Mouse (Mus musculus): ENCODE data around the gene Pcdh9. TPM values are rescaled to one million over a fixed set of nuclear protein-coding genes. Genes with fewer than 3 reads are reported as not detected.

The Pcdh9 gene
- 1.0 and 1.1 TPM in 2 replicates for polyA plus RNA-seq (2012; rRNA removed)

GRCm38 (mm10) chr14:93890519-93891370, at the start of gene Pcdh9:
TSS of gene Pcdh9 (minus strand) at chr14:93890679.
- peak; percentile 35 for DNase-seq (ENCODE audit: low spot score)

DNA sequence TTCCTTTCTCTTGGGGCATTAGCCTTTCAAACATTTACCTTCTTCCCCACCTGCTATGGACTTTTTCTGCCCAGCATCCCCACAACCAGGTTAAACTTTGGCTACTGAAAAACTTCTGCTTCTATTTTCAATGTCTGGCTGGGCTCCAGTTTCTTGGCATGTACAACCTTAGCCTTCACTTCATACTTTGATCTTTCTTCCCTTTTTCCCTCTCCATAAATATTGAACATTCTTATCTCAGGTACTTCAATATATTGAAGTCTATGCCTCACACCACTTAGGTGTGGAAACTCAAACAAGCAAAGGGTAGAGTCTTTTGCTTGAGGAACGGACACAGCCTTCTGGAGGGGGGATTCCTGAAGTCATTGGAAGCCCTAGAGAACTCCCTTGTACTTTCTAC, 16.4 kb upstream of the Pcdh9 start:
- no peak for DNase-seq (ENCODE audit: low spot score)

DNA sequence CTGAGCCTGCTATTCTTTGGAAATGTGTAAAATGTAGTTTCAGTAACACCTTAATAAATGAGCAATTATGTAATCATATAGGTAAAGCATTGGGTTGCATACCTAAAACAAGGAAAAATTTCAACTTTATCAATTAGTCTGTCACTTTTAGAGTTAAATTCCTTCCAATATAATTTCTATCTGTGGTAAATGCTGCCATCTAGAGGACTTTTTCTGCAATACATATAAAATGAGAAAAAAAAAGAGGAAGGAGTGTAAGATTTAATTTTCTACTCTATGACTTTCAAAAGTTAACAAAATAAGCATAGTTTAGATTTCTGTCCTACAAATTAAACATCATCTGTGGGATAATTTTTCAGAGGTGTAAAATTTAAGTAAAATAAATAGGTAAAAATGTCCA, 8.1 kb upstream of the Pcdh9 start:
- DNase-seq (ENCODE audit: low spot score), result no peak

DNA sequence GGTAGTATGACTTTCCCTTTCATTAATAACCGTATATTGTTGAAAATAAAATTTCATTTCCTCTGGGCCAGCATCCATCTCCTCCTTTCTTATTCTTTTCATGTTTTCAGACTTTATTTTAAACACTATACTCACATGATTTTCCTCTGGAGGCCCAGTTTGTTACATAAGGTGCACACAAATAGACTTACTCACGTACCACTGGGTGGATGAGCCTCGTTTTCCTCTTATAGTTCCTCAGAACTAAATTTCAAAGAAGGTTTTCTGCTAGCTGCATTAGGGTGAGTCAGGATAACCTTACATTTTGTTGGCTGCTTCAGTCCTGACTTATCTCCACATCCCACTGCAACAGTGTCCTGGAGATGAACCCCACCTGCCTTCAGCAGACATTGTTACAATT, 4.7 kb upstream of the Pcdh9 start:
- no peak for DNase-seq (ENCODE audit: low spot score)

- DNase-seq (ENCODE audit: low spot score), result no peak
Observed at GRCm38 (mm10) chr14:93891371-93891746, 880 bp upstream of the Pcdh9 start.

- no peak for DNase-seq (ENCODE audit: low spot score)
Observed at GRCm38 (mm10) chr14:93889839-93890518, 500 bp downstream of the Pcdh9 start.

DNA sequence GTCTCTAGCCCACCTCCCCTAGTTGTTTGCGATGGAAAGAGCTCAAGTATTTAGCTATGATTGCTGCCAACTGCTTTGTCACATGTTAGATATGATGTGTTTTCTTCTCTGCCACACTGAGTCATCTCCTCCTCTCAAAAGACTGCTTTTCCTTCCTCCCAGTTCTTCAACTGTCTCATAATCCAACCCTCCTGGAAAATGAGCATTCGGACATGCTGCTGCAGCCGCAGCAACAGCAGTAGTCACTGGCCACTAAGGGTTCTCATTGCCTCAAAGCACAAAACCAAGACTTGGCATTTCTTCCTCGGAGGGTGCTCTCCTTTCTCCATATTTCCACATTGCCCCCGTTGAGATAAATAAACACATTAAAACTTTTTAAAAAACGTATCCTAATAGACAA, 1.2 kb downstream of the Pcdh9 start:
- no peak for DNase-seq (ENCODE audit: low spot score)

GRCm38 (mm10) chr14:93888346-93888745, 2.1 kb downstream of the Pcdh9 start:
- DNase-seq (ENCODE audit: low spot score), result no peak

DNA sequence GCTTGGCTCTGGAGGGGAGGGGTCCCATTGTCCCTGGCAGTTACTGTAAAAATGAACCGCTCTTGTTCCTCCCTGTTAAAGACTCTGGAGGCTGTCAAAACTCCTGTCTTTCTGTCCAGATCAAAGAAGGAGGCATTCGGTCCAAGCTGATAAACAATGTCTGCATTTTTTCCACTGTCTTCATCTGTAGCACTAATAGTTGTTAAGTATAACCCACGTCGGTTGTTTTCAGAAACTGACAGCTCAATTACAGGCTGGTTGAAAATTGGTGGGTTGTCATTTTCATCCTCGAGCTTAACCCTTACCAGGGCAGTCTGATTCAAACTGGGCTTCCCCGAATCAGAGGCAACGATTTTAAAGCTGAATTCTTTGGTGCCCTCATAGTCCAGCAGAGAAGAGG, 3.4 kb downstream of the Pcdh9 start:
- DNase-seq (ENCODE audit: low spot score), result no peak

GRCm38 (mm10) chr14:93885551-93886084, 4.9 kb downstream of the Pcdh9 start:
- DNase-seq (ENCODE audit: low spot score), result no peak

DNA sequence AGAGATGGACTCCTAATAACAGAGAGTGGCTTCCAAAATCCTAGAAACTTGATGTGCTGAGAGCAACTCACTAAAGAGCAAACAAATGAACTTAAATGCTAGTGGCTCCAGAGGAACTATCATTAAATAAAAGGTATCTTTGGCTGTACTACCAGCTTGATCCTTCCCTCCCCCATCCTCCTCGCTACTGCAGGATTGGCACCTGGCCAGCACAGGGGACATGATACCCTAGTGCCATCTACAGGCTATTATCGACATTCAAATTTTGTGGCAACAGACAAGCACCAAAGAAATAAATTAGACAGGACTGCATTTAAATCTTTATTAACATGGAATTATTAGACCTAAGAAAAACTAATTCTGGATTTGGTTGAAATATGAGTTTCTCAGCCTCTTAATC, 6.0 kb downstream of the Pcdh9 start:
- no peak for DNase-seq (ENCODE audit: low spot score)

DNA sequence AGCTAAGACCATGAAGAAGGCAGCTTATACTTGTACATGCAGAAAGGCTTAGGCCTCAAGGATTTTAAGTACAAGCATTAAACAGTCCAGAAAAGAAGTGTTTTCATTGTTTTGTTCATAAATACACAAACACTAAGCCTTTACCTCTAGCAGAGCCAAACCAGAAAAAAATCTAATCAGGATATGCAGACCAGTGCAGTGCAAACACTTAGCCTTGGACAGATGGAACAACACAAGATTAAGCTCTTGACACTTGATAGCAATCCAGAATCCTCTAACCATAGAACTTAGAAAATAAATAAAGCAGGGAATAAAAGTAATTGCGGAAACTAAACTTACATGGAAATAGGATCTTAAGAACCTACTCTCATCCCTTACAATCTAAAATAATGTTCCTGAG, 10.4 kb downstream of the Pcdh9 start:
- no peak for DNase-seq (ENCODE audit: low spot score)

DNA sequence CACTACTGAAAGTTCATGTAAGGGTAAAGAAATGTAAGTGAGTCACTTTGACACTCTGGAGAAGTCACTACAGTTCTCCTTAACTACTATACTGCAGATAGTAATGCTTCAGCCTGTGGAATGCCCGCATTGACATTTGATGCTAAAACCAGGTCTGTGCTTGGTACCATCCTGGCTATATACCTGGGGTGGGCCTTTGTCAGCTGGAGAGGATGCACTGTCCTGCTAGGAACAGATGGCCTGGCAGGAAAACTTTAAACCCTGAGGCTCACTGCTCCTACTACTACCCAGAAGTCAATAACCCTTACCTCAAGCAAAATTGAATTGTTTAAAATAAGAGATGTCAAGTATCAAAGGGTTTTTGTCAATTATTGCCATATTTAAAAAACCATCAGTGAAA, 14.5 kb downstream of the Pcdh9 start:
- no peak for DNase-seq (ENCODE audit: low spot score)

GRCm38 (mm10) chr14:93868211-93868610, 22.3 kb downstream of the Pcdh9 start:
- no peak for DNase-seq (ENCODE audit: low spot score)

DNA sequence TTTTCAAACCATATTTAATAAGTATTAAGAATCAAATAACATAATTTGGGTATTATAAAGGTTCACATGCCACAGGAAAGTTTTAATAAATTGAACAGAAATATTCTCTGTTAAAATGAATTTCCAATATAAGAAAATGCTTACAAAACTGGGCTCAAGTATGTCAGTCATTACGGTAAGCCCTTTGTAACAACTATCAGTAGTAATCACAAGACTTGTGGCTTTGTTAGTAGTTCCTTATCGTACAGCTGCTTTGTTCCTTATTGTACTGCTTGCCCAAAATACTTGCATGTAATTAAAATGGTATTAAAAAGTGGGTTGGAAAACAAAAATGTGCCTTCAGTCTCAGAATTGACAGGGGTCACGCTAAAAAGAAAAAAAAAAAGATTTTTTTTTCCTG, 32.4 kb downstream of the Pcdh9 start:
- no peak for DNase-seq (ENCODE audit: low spot score)

DNA sequence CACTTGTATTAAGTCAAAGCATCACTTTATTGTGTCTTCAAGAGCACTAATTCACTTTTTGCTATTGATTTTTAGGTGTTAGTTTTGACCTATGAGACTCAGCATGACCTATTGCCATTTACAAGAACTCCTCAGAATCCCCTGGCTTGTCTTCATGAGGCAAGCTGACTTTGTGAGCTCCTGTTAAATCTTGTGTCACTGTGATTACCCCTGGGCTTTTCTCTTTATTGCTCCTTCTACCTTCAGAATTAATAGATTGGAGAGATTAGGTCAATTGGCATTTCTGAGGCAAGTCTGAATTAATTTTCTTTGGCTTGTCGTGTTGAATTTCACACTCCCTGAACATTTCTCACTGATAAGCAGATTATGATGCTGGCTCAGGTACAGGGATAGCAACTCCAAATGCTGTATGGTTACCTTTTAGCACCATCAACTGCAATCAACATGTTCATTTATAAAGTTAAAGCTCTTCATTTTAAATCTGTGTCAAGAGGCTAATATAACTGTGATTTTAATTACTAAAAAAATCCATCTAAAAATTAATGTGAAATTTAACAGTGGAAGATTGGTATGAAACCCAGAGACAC, 44.3 kb downstream of the Pcdh9 start:
- no peak for DNase-seq (ENCODE audit: low spot score)

DNA sequence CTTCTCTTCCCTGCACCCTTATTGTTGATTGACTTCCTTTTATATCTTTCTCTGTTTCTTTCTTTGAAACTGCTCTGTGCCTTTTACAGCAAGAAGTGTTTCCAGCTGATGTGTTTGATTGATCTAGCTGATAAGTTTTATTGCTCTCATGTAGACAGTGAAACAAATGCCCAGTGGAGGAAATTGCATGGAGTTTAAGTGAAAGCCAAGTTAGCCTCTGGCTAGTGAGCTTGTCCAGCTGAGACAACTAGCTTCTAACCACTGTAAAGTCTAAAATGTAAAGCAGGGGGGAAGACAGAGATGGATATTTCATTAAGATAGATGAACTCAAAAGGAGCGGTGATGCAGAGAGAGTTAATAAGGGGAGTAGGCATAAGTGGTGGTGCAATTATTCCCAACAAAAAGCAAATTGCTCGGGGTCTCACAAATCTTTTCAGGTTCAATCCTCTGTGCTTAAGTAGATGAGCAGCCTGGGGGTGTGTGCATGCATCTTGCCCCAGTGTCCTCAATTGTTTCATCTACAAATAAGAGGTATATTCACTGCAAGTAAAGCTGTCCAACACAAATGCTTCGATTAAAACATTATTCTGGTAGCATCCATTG, 47.7 kb downstream of the Pcdh9 start:
- DNase-seq (ENCODE audit: low spot score), result no peak

- no peak for DNase-seq (ENCODE audit: low spot score)
Observed at GRCm38 (mm10) chr14:93832511-93832910, 58.0 kb downstream of the Pcdh9 start.

DNA sequence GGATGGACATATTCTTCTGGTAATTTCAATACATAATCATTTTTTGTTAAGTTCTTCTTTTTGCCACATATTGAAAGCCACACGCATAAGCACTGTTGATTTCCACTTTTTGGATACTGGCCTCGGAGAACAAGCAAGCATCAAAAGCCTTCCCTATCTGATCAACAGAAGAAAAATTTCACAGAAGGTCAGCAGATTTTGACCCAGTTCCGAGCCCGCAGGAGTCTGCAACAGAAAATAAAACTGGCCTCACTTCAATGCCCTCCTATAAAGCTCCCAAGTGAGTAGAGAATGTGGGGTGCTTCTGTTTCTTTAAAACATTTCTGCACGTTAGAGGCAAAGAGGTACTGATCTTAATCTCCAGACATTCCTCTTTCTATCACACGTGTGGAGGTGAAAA, 63.3 kb downstream of the Pcdh9 start:
- no peak for DNase-seq (ENCODE audit: low spot score)

DNA sequence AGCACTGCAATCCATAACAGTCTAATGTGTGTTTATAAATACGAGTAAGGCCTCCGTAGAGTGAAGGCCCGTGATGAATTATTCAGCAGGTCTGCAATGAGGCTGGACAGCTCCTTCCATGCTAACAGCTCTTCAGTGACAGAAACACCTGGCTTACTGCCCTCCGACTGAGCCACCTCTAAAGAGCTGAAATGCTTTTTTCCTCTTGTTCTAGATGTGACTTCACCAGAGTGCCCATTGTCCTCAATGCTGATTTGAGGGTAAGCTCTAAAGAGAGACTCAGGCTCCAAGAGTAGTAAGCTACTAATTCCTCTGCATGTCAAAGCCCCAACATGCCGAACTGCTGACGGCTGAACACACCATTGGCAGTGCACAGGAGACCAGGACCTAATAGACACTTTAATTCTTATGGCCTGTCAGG, 64.4 kb downstream of the Pcdh9 start:
- DNase-seq (ENCODE audit: low spot score), result no peak

DNA sequence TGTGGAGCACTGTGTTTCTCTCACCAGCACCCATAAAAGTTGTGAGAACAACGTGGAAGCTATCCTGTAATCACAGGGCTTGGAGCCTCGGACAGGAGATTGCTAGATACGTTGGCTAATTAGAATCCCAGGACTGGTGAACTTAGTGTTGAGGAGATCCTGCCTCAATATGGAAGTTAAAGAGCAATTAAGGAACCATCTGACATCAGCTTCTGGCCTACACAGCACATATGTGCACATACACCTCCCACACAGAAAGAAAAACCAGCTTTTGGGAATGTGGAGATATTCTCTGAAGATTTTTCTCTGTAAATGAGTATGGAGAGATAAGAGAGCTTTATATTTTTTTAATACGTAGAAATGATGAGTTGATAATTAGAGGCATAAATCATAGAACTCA, 71.6 kb downstream of the Pcdh9 start:
- DNase-seq (ENCODE audit: low spot score), result no peak

GRCm38 (mm10) chr14:93817591-93817990, 72.9 kb downstream of the Pcdh9 start:
- DNase-seq (ENCODE audit: low spot score), result no peak
